Mouse (Mus musculus): Measurements from ENCODE around the gene Sorcs3.

Sorcs3 gene

DNA sequence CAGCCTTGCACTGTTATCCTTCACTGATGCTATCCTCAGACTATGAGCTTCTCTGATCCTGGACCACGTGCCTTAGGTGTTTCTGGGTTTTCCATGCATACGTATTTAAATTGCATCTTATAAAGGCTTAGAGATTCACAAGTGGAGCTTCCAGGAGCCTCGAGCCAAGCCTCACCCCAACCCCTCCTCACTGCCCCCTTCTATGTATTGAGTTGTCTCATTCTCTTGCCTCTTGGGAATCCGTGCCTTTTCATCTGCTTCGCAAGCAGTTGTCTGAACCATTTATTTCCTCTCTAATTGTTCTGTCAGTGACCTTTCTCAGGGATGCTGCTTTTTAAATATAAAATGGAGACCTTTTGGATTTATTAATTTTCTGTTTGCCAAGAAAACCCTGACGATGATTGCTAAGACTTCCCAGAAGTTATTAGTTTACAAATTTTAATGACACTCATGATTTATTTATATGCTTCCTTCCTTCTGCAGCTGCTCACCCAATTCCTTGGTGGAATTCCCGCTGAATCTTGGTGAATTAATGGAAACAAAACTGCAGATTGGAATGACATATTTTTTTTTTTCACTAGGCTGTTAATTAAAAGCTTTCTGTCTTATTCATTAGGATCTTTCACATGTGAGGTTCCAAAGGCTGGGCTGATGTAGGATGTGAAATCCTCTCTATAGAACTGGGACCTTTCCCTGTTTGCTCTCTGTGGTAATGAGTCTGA is 199.1 kb downstream of the Sorcs3 start:
- no peak for DNase-seq

DNA sequence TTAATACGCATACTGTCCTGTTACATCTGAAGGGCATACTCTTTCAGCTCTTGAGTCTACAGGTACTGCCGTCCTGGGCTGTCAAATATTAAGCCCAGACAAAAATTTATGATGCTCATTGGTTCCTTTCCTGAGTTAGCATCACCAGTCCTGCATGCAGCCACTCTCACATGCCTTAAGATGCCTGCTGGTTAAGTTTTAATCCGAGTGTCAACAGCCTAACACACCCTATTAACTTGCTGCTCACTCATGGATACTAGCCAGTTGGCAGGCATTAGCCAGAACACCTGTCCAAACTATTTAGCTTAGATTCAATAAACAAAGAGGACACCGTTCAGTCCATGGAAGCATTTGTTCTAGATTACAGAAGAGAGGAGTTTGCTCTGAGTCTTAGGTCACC is 202.4 kb downstream of the Sorcs3 start:
- DNase-seq: no peak

DNA sequence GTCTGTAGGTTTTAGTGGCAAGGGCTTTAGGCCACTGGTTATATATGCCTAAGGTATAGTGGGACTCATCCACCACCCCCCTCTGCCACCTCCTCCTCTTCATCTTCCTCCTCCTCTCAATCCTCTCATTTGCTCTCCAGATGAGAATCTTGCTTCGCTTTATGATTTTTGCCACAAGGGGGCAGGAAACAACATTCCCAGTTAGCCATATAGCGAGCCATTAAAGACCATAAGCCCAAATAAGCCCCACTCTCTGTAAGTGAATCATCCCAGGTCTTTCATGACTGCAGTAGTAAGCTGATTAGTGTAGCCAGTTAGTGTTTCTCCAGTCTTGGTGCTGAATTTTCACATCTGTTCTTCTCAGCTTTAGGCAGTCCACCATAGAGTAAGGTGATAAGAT is 205.5 kb downstream of the Sorcs3 start:
- no peak for DNase-seq

DNA sequence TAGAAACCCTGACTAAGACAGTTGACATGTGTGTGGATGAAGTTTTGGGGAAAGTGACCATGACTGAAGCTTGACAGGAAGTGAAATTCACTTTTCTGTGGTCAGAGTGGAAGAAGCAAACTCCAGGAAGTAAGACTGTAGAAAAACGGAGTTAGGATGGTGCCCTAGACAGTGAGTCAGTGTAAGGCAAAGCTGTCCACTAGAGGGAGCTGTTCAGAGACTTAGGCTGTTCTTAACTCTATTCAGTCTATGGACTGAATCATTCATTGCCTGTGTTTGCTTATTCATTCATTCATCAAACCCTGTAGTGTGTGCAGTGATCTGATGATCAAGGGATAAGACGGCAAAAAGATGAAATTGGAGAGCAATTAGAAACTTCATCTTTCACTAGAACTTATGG is 208.0 kb downstream of the Sorcs3 start:
- DNase-seq: peak; percentile 47

DNA sequence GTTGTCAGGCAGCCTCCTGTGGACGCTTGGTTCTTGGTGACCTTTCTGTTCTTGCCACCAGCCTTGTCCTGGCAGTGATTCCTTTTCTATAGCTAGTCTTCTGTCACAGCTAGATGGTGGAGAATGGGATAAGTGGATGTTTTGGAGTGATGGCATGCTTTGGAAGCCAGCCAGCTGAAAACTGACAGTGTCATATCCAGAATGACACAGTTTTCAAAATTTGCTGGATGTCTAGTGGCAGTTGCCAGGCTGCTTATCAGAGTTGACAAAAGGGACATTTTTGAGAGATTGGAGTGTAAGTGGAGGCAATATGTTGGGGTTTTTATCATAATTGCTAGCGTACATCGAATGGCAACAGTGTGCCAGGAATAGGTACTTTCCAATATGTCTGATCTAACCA is 212.5 kb downstream of the Sorcs3 start:
- DNase-seq: no peak

- no peak for DNase-seq
These were observed 223.4 kb downstream of the Sorcs3 start for GRCm38 (mm10) chr19:48429263-48429662.

GRCm38 (mm10) chr19:48429755-48430154 is 223.9 kb downstream of the Sorcs3 start:
- no peak for DNase-seq

GRCm38 (mm10) chr19:48430328-48430727 is 224.5 kb downstream of the Sorcs3 start:
- no peak for DNase-seq

DNA sequence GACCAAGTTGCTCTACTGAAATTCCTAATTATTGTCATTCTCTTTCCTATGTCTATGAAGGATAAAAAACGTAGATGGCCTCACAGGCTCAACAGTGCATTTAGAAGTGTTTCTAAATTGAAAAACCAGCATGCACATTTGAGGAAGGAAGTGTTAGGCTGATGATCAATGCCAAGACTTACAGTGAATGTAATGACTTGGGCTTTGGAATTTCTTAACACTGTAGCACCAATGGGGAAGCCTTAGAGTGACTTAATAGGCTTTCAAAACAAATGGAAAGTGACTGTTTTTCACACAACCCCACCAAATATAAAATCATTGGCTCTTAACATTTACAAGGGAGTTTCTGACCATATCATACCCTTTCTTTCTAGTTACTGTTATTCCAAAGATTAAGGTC is 232.6 kb downstream of the Sorcs3 start:
- no peak for DNase-seq

GRCm38 (mm10) chr19:48461141-48461540 is 255.3 kb downstream of the Sorcs3 start:
- DNase-seq: no peak

GRCm38 (mm10) chr19:48462426-48462825 is 256.6 kb downstream of the Sorcs3 start:
- no peak for DNase-seq

DNA sequence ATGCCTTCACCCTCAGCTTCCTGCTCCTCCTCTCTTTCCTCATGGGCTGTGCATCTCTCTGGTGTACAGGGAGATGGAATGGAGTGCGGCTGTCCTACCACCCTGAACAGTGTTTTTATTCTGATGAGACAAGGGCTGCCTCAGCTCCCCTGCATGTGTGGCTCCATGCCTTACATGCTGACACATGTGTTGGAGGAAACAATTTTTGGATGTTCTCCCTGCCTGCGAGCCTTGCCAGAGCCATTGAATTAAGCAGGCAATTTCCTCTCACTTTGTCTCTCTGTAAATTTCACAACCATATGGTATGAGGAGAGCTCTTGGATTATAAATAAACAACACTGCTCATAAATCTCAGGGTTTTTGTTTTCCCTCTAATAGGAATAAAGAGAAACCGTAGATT is 257.7 kb downstream of the Sorcs3 start:
- no peak for DNase-seq

GRCm38 (mm10) chr19:48467471-48467870 is 261.6 kb downstream of the Sorcs3 start:
- no peak for DNase-seq

- DNase-seq: no peak
These were observed 264.1 kb downstream of the Sorcs3 start for GRCm38 (mm10) chr19:48469791-48470410.

- DNase-seq: no peak
These were observed 266.1 kb downstream of the Sorcs3 start for GRCm38 (mm10) chr19:48471927-48472326.

DNA sequence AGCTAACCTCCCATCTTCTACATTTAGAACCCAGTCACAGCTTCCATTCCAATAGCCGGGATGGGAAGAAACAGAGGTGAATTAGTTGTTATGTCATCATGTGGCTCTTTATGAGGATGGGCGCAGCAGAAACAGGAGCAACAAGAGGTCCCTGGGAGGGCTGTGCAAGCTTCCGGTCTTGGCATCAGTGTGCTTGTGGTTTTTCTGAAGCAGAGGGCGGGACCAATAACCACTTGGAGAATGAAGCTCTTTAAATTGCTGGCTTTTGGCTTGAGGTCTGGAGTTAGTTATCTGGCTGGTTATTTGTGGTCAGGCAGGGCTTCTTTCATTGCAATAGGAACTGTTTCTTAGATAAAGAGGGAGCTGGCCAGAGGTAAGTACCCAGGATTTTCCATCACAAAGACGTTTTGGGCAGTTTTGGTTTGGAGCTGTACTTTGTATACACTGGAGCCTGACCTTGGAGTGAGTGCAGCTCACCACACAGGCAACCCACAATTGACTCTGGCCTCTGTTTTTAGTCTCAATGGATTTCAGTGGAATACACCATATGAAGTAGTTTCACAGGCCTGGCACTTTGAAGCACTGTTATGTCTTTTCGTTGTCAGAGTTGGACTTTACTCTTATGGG is 270.1 kb downstream of the Sorcs3 start:
- DNase-seq: no peak

DNA sequence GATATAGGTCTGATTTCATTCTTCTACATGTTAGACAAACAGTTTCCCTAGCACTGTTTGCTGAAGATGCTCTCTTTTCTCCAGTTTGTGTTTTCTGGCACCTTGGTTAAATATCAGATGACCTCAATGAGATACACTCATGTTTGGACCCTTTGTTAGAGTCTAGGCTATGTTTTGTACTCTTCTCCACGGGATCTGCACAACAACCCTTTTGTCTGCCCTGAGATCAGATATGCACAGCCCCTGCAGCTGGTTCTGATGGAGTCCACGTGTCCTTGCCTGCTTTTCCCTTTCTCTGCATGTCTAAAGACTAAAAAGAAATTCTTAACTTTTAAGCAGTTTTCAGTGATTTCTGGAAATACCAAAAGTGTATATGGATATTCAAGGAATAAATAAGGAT is 273.0 kb downstream of the Sorcs3 start:
- DNase-seq: no peak

GRCm38 (mm10) chr19:48482946-48483345 is 277.1 kb downstream of the Sorcs3 start:
- DNase-seq: no peak

DNA sequence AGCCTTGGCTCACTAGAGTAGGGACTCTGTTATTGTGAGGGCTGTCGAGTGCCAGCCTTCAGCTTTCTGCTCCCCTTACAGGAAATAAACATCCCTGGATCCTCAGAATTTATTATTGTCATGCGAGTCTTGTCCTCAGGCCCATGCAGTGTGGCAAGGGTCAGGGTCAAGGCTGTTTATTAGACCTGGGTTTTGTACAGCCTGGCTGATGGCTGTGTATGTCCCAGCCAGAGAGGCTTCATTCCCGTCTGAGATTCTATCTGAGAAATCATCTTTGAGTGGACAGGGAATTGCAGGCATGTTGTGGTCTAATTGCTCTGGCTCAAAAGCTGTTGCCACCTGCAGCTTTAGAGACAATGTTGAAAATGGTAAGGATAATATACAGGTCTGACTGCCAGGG is 285.3 kb downstream of the Sorcs3 start:
- no peak for DNase-seq

- no peak for DNase-seq
These were observed 298.2 kb downstream of the Sorcs3 start for GRCm38 (mm10) chr19:48503896-48504620.

DNA sequence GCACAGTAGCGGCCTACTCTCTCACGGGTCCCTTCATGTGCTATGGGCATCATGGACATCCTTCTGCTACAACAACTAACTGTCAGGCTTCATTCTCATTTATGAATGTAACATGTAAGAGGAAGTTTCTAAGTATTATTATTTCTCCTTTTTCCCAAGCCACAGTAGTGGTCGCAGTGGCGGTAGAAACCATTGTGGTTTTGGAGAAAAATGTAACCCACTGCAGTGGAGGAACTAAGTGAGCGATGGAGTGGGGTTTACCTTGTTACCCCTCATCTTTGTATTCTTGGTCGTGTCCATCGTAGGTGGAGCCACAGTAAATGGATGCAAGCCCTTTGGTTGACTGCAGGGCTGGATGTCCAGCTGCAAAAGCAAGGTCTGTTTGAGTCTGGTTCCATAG is 318.0 kb downstream of the Sorcs3 start:
- DNase-seq: no peak

DNA sequence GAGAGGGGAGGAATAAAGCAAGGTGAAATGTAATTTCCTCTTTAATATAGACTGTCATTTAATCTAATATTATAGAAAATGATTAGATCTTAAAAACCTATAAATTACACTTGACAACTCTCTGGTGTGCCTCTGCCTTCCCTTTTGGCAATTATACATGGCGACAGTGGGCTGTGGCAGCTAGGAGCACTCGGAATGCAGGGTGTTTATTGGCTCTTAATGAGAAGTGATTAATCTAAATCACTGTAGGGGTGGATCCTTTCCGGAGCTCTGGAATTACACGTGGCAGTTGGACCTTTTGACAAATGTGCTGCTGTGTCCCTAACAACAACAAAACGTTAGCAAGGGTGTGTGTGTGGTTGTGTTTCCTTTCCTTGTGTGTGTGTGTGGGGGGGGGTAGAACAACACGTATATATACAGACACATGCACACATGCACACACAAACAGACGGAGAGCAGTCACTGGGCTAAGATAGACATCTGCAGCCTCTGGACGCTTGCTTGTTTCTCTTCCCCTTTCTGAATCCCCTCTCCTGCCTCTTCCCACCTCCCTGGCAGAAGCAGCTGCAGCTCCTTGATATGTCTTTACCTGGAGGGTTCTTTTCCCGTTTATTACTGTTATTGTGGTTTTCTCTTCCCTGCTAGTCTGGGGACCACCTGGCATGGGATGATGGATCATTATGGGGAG is 318.8 kb downstream of the Sorcs3 start:
- no peak for DNase-seq

- no peak for DNase-seq
These were observed 327.8 kb downstream of the Sorcs3 start for GRCm38 (mm10) chr19:48533582-48533981.

All from right cerebral cortex, postnatal 14 days (tissue).